Mouse (Mus musculus) neural tube, embryonic 13.5 days (tissue): ENCODE measurements around the gene Rad17. TPM values are rescaled to one million over a fixed set of nuclear protein-coding genes. Genes with fewer than 3 reads are reported as not detected.

ENCODE experiments used
- ATAC-seq: fragments of 200-750 bp; cut with Nextera tagmentation; 2 replicates; pipeline ENCODE4 v1.8.0; 2017; ENCODE audit warnings: low read depth, mild to moderate bottlenecking, moderate TSS enrichment, moderate library complexity
- H3K27ac ChIP-seq: fragments of 300-500 bp; sonication (generic); replicated peaks from 2 replicates; pipeline ENCODE4 v1.5.1; 2015; ENCODE audit warnings: moderate library complexity, mild to moderate bottlenecking, inconsistent platforms
- H3K27me3 ChIP-seq: fragments of 300-500 bp; sonication (generic); 2 replicates; pipeline ENCODE4 v1.6.1; 2015; ENCODE audit warnings: mild to moderate bottlenecking, inconsistent platforms
- H3K36me3 ChIP-seq: fragments of 300-500 bp; sonication (generic); 2 replicates; pipeline ENCODE4 v1.6.1; 2015; ENCODE audit warnings: mild to moderate bottlenecking, inconsistent platforms
- H3K4me1 ChIP-seq: fragments of 300-500 bp; sonication (generic); replicated peaks from 2 replicates; pipeline ENCODE4 v1.6.1; 2015; ENCODE audit warnings: inconsistent platforms
- H3K4me2 ChIP-seq: fragments of 300-500 bp; sonication (generic); 2 replicates; pipeline ENCODE4 v1.6.1; 2015; ENCODE audit warnings: inconsistent platforms, mild to moderate bottlenecking, moderate library complexity
- H3K4me3 ChIP-seq: fragments of 300-500 bp; sonication (generic); 2 replicates; pipeline ENCODE4 v1.5.1; 2015; ENCODE audit warnings: mild to moderate bottlenecking, inconsistent platforms
- H3K9ac ChIP-seq: fragments of 300-500 bp; sonication (generic); 2 replicates; pipeline ENCODE4 v1.6.1; 2015; ENCODE audit warnings: moderate library complexity, mild to moderate bottlenecking, inconsistent platforms
- H3K9me3 ChIP-seq: fragments of 300-500 bp; sonication (generic); 2 replicates; pipeline ENCODE4 v1.6.1; 2016; ENCODE audit warnings: inconsistent platforms
- WGBS: fragments of 180-500 bp; shearing (Covaris S2); methylation state at CpG from one replicate; pipeline ENCODE4 v1.1.7; 2015; 5-methylcytosine and 5-hydroxymethylcytosine counted together
- polyA plus RNA-seq: library from polyadenylated mRNA; unstranded; fragments of >200 nt; fragmentation: Nextera tagmentation; extraction: Ambion mirVana; gene quantifications from 2 replicates; pipeline ENCODE4 v1.2.1, GENCODE M21; 2015

Gene Rad17
- polyA plus RNA-seq, 1 experiment from 2014 or later, result 18.5 TPM

- WGBS, result 91% methylated on average over 5 of the region's 5 CpGs
- no peaks in the 10 kb centered on the region for H3K27me3 ChIP-seq
- H3K27ac ChIP-seq, result no peak overlapping the region
- no peak for ATAC-seq
- H3K9ac ChIP-seq, result no peak overlapping the region
- H3K4me2 ChIP-seq, result no peak overlapping the region
- H3K4me1 ChIP-seq, result no peaks in the 10 kb centered on the region
- peaks cover 19% of the 10 kb centered on the region for H3K36me3 ChIP-seq
- H3K4me3 ChIP-seq, result no peak overlapping the region
- no peaks in the 10 kb centered on the region for H3K9me3 ChIP-seq
Observed at GRCm38 (mm10) chr13:100658091-100658490, 7.2 kb upstream of the Rad17 start.

- no peaks in the 10 kb centered on the region for H3K9me3 ChIP-seq
- H3K4me2 ChIP-seq, result peak within 1 kb of the TSS; percentile 93
- no peaks in the 10 kb centered on the region for H3K27me3 ChIP-seq
- peaks cover 12% of the 10 kb centered on the region for H3K4me1 ChIP-seq
- peak within 1 kb of the TSS; percentile 94 for H3K9ac ChIP-seq
- H3K27ac ChIP-seq, result peak within 1 kb of the TSS; percentile 97
- H3K36me3 ChIP-seq, result peaks cover 20% of the 10 kb centered on the region
- H3K4me3 ChIP-seq, result peak within 1 kb of the TSS; percentile 97
- WGBS, result under 1% methylated on average over 60 of the region's 63 CpGs
- ATAC-seq, result peak; percentile 74; the same call in 1 of the 2 replicates
Observed at GRCm38 (mm10) chr13:100651439-100652186, 762 bp upstream of the Rad17 start, which contains the start of gene Taf9. Taf9 (plus strand) TSS chr13:100651579.

- Histone ChIP-seq H3K9ac (no peak overlapping the region), H3K4me3 (no peak overlapping the region), H3K36me3 (peaks cover 46% of the 10 kb centered on the region), H3K4me1 (peaks cover 12% of the 10 kb centered on the region), H3K4me2 (no peak overlapping the region), H3K27me3 (no peaks in the 10 kb centered on the region), H3K27ac (no peak overlapping the region), H3K9me3 (no peaks in the 10 kb centered on the region)
- WGBS, result 95% methylated on average over 8 of the region's 8 CpGs
- ATAC-seq, result no peak
Observed at GRCm38 (mm10) chr13:100648223-100648622, 2.6 kb downstream of the Rad17 start.

- 95% methylated on average over 4 of the region's 4 CpGs for WGBS
- no peaks in the 10 kb centered on the region for H3K4me1 ChIP-seq
- no peak overlapping the region for H3K4me2 ChIP-seq
- no peak overlapping the region for H3K9ac ChIP-seq
- no peak for ATAC-seq
- H3K27ac ChIP-seq, result no peak overlapping the region
- H3K27me3 ChIP-seq, result no peaks in the 10 kb centered on the region
- peaks cover 91% of the 10 kb centered on the region for H3K36me3 ChIP-seq
- no peaks in the 10 kb centered on the region for H3K9me3 ChIP-seq
- no peak overlapping the region for H3K4me3 ChIP-seq
Observed at GRCm38 (mm10) chr13:100642471-100643209, 8.2 kb downstream of the Rad17 start.

- H3K4me3 ChIP-seq, result no peak overlapping the region
- H3K27me3 ChIP-seq, result no peaks in the 10 kb centered on the region
- no peak for ATAC-seq
- H3K27ac ChIP-seq, result no peak overlapping the region
- no peak overlapping the region for H3K9ac ChIP-seq
- no peak overlapping the region for H3K4me2 ChIP-seq
- peaks cover 77% of the 10 kb centered on the region for H3K36me3 ChIP-seq
- WGBS, result 95% methylated on average over 3 of the region's 3 CpGs
- H3K9me3 ChIP-seq, result no peaks in the 10 kb centered on the region
- H3K4me1 ChIP-seq, result no peaks in the 10 kb centered on the region
Observed at GRCm38 (mm10) chr13:100634106-100634691, 16.7 kb downstream of the Rad17 start.

- H3K27me3 ChIP-seq, result peaks cover 15% of the 10 kb centered on the region
- H3K36me3 ChIP-seq, result peaks cover 81% of the 10 kb centered on the region
- no peak overlapping the region for H3K4me3 ChIP-seq
- no peak overlapping the region for H3K9ac ChIP-seq
- H3K9me3 ChIP-seq, result no peaks in the 10 kb centered on the region
- ATAC-seq, result no peak
- H3K4me2 ChIP-seq, result no peak overlapping the region
- no peaks in the 10 kb centered on the region for H3K4me1 ChIP-seq
- 85% methylated on average over 4 of the region's 4 CpGs for WGBS
- no peak overlapping the region for H3K27ac ChIP-seq
Observed at GRCm38 (mm10) chr13:100622241-100622640, 28.6 kb downstream of the Rad17 start.

- peaks cover 46% of the 10 kb centered on the region for H3K36me3 ChIP-seq
- no peak for ATAC-seq
- no peak overlapping the region for H3K4me2 ChIP-seq
- peaks cover 25% of the 10 kb centered on the region for H3K27me3 ChIP-seq
- H3K9me3 ChIP-seq, result no peaks in the 10 kb centered on the region
- no peak overlapping the region for H3K9ac ChIP-seq
- H3K4me1 ChIP-seq, result peaks cover 9% of the 10 kb centered on the region
- 78% methylated on average over 13 of the region's 13 CpGs for WGBS
- H3K4me3 ChIP-seq, result no peak overlapping the region
- H3K27ac ChIP-seq, result no peak overlapping the region
Observed at GRCm38 (mm10) chr13:100617583-100617982, 33.3 kb downstream of the Rad17 start.

GRCm38 (mm10) chr13:100616181-100617087, 34.4 kb downstream of the Rad17 start, which contains the start of gene Marveld2:
Marveld2 (minus strand) TSS chr13:100616971.
- WGBS, result 2% methylated on average over 73 of the region's 77 CpGs
- peaks cover 9% of the 10 kb centered on the region for H3K4me1 ChIP-seq
- peak within 1 kb of the TSS; percentile 80 for H3K4me2 ChIP-seq
- H3K27ac ChIP-seq, result no peak within 1 kb of the TSS
- H3K4me3 ChIP-seq, result peak within 1 kb of the TSS; percentile 52
- H3K36me3 ChIP-seq, result peaks cover 40% of the 10 kb centered on the region
- ATAC-seq, result peak; percentile 70
- H3K27me3 ChIP-seq, result peaks cover 25% of the 10 kb centered on the region
- peak within 1 kb of the TSS; percentile 73 for H3K9ac ChIP-seq
- H3K9me3 ChIP-seq, result no peaks in the 10 kb centered on the region

GRCm38 (mm10) chr13:100612903-100613302, 37.9 kb downstream of the Rad17 start:
- H3K4me1 ChIP-seq, result peaks cover 9% of the 10 kb centered on the region
- WGBS, result 62% methylated on average over 2 of the region's 2 CpGs

GRCm38 (mm10) chr13:100612251-100612650, 38.6 kb downstream of the Rad17 start:
- 93% methylated on average over 10 of the region's 10 CpGs for WGBS
- no peak overlapping the region for H3K9ac ChIP-seq
- no peak overlapping the region for H3K4me3 ChIP-seq
- H3K36me3 ChIP-seq, result peaks cover 5% of the 10 kb centered on the region
- no peak overlapping the region for H3K4me2 ChIP-seq
- peaks cover 9% of the 10 kb centered on the region for H3K4me1 ChIP-seq
- ATAC-seq, result no peak
- peaks cover 11% of the 10 kb centered on the region for H3K27me3 ChIP-seq
- H3K9me3 ChIP-seq, result no peaks in the 10 kb centered on the region
- no peak overlapping the region for H3K27ac ChIP-seq

More at GRCm38 (mm10) chr13:100612903-100613302, 37.9 kb downstream of the Rad17 start:
- no peak for ATAC-seq
- H3K4me3 ChIP-seq, result no peak overlapping the region
- no peak overlapping the region for H3K4me2 ChIP-seq
- peaks cover 17% of the 10 kb centered on the region for H3K27me3 ChIP-seq
- no peak overlapping the region for H3K27ac ChIP-seq
- no peaks in the 10 kb centered on the region for H3K9me3 ChIP-seq
- H3K36me3 ChIP-seq, result peaks cover 12% of the 10 kb centered on the region
- H3K9ac ChIP-seq, result no peak overlapping the region

GRCm38 (mm10) chr13:100611266-100611665, 39.6 kb downstream of the Rad17 start:
- Histone ChIP-seq H3K9me3 (no peaks in the 10 kb centered on the region), H3K4me1 (peaks cover 2% of the 10 kb centered on the region), H3K4me2 (no peak overlapping the region), H3K4me3 (no peak overlapping the region), H3K27me3 (peaks cover 2% of the 10 kb centered on the region; the same call in 1 of the 2 replicates), H3K9ac (no peak overlapping the region), H3K36me3 (peaks cover 5% of the 10 kb centered on the region; the same call in 1 of the 2 replicates), H3K27ac (no peak overlapping the region)
- ATAC-seq, result no peak
- 94% methylated on average over 13 of the region's 13 CpGs for WGBS
